Mouse (Mus musculus): ENCODE results near the gene Hand2.
A peak's percentile ranks its signal among the peaks of the same experiment; 100 is the strongest.

Hand2 gene

DNA sequence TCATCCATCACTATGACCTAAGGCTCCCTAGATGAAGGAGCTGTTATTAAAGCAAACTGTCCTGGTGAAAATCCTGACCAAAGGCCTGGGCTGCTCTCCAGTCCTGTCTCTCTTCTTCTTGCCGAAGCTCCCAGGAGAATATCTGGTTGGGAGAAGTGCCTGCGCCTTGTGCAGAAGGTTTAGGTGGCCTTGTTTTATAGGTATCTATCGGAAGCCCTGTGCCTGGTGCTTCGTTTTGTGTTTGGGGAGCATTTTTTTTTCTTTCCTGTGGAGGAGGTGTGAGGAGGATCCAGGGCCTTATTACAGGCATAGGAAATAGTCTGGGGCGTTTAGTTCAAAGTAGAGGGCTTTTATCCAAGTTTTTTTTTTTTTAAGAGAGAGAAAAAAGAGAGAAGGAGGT lies 3.9 kb downstream of the Hand2 start:
- DNase-seq (ENCODE audit: low spot score) = no peak

DNA sequence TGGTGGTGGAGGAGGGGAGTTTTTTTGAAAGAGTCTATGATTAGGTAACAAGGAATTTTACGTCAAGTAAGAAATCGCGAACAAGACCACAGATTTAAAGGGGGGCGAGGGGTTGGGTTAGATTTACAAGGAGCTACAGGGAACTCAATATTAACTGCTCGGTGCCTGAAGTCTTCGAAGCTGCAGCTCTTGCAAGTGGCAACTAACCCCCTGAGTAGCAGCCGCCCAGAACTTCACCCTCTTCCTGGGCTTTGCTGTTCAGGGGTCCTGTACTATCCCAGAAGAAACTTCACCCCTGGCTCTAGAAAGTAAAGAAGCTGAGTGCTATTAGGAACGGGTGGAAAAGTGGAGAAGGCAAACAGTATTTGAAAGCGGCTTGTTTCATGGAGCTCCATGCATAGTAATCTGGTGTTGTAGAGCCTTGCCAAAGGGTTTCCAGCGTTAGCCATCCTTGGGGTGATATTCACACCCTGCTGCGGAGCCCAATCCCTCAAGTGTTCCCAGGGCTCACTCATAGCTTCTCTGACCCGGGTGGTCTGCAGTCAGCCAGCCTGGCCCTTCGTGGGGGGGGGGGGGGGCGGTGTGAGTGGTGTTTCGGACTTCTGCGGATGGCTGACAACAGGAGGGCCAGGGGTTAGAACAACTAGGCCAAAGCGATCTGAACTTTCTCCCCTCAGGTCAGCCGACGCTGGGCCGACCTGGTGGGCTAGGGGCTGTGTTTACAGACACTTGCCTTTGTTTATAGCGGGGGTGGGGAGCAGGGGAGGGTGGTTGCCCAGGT lies 4.5 kb downstream of the Hand2 start:
- DNase-seq (ENCODE audit: low spot score) = no peak

DNA sequence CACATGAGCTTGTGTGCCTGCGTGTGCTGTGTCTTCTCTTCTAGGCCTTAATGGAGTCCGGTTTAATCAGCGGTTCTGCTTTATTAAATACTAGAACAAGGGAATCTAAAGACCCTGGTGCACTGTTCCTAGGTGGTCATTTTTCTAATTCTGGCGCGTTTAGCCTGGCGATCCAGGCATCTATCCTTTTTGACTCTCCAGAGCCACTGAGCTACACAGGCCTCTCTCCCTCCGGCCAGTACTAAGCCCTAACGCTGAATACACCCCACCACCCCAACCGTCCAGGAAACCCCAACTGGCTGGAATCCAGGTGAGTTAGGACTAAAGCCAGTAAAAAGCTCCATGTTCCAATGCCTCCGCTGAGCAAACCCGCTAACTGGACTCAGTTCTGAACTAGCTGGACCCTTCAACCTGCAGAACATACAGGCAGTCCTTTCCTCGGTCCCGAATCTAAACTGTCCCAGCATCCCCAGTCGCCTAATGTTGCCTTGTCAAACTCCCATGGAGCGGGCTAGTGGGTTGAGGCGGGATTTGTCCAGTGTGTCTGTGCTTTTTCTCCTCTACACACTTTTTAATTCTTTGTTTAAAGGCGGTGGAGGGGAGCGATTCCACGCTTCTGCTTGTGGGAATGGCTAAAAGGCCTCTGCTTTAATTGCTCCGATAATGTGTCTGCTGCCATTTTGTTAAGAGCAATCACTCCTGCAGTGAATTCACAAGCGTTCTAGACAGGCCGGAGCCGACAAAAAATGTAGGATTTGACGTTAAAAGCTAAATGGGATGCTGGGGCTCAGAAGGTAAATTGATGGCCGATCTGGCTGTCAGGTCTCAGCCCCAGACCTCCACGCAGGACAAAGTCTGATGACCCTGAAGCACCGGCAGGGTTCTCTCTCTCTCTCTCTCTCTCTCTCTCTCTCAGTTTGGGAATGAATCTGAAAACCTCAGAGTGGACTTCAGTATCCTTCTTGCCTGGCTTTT lies 5.6 kb downstream of the Hand2 start:
- DNase-seq (ENCODE audit: low spot score) = no peak

DNA sequence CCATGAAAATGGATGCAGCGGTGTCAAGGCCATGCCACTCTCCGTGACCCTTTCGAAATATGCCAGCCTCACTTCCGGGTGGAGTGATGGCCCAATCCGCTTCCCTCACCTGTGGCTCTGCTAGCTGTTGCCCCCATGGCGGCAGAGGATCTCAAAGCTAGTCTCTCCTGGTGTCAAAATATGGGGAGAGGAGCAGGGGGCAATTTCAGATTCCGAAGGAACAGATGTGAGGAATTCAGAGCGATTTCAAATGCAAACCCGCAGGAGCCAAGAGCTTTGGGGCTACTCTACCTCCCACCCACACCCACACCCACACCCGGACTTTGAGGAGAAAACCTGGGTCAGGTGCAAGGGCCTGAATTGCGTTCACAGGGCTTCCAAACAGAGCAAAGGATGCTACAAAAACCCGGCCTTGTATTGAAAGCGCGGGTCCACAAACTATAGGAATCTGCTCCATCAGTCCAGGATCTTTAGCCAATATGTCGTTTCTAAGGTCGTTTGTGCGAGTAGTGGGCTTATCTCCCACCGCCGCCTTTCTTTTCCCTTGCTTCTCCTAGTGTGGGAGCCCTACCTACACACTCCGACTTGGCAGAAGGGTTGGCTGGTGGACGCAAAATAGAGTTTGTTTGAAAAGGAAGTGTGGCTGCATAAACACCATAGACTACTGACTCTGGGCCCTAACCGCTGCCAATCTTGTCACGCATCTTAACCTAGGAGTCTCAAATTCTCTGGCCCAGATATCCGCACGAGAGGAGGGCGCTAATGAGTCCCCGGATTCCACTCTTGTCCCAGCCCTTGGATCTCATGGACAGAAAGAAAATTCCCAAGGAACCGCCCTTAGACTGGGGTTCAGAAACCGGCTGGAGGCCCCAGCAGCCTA lies 6.7 kb downstream of the Hand2 start:
- no peak for DNase-seq (ENCODE audit: low spot score)

DNA sequence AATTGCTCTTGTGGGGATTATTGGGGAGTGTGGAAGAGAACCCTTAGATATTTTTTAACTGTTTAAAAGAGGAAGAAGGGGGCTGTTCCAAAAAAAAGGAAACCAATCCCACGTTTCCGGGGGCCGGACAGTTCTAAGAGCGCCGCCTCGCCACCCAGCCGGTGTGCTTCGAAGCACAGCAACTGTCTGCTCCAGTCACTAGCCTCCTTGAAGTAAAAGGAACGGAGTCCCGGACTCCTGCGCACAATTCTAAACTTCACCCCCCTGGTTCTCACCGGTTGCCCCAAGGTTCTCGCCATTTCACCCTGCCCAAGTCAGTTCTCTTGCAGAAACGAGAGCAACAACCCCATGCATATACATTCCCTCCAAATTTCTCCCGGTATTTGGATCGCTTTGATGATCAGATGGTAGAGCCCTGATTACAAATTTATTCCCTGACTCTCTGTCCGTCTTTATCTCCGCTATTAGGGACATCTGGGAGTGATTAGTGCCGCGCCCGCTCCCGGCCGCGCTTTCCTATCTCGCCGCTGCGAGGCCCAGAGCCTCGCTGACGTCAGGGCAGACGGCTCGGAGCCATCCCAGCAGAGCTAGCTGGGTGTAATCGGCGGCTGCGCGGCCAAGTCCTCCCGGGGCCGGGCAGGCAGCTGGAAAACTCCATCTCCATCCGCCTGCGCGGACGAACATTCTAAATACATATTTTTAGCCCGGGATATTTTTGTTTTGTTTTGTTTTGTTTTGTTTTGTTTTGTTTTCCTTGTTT lies 7.6 kb downstream of the Hand2 start:
- DNase-seq (ENCODE audit: low spot score) = no peak

DNA sequence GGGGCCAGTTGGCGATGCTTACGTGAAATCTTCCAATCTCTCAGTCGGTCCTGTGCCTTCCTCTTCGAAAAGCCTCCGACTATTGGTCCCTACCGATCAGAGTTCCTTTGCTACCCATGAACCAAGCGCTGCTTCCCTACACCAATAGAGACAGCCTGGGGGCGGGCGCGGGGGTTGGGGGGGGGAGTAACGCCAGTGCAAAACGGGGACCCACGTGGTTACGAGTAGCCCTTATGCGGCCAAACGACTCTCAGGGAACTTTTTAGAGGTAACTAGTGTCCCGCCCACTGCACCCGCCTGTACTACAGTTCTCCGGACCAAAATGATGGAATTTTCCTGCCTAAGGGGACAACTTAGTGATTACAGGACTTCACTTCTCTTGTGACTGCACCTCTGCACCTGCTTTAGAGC lies 8.2 kb downstream of the Hand2 start:
- no peak for DNase-seq (ENCODE audit: low spot score)

DNA sequence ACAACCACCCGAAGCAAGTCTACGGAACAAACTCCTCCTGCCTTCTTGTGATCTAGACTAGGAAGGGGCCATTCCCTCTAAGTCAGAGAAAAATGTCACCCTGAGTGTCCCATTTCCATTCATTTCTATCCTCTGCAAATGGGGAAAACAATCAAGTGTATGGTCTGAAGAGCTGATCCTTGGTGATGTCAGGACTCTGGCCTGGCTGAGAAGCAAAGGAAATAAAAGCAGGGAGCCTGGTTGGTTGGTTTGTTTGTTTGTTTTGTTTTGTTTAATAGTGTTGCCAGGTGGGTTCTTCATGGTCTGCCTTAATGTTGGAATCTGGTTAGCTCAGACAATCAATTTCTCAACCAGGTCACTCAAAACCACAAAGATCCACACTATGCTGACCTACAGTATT lies 9.3 kb downstream of the Hand2 start:
- no peak for DNase-seq (ENCODE audit: low spot score)

DNA sequence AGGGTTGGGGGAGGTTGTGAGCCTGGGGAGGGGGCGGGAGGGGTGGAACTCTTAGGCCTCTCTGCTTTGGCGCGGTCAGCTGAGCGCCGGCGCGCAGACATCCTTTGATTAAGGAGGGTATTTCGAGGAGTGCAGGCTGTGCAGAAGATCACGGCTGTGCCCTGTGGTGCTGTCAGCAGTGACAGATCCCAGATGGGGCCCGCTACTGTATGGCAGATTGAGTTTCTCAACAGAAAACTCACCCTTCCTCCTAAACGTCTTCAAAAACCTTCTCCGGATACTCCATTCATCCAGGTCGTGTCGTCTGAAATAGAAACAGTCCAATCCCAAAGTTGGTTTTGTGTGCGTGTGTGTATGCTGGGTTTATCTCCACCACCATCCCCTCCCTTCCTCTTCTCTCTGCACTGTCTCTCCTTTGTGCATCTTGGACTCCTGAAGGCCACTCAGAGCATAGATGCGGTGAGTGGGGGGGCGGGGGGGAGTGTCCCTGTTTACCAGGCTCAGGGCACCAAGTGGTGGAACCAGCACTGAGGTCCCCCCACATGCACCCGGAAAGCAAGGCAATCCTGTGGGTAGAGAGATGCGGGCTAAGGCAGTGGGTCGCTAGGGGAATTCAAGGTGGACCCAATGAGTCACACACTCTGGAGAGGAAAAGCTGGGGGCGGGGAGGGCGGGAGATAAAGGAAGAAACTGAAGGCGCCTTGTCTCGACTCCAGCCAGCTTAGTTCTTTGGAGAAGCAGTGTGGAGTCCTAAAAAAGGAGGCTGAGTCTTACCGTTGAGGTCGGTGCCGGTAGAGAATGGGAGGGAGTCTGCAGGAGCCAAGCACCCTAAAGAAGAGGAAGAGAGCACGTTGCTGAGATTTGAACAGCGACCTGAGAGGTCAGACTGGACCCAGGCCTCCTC lies 11.2 kb downstream of the Hand2 start:
- DNase-seq (ENCODE audit: low spot score) = peak; percentile 35

DNA sequence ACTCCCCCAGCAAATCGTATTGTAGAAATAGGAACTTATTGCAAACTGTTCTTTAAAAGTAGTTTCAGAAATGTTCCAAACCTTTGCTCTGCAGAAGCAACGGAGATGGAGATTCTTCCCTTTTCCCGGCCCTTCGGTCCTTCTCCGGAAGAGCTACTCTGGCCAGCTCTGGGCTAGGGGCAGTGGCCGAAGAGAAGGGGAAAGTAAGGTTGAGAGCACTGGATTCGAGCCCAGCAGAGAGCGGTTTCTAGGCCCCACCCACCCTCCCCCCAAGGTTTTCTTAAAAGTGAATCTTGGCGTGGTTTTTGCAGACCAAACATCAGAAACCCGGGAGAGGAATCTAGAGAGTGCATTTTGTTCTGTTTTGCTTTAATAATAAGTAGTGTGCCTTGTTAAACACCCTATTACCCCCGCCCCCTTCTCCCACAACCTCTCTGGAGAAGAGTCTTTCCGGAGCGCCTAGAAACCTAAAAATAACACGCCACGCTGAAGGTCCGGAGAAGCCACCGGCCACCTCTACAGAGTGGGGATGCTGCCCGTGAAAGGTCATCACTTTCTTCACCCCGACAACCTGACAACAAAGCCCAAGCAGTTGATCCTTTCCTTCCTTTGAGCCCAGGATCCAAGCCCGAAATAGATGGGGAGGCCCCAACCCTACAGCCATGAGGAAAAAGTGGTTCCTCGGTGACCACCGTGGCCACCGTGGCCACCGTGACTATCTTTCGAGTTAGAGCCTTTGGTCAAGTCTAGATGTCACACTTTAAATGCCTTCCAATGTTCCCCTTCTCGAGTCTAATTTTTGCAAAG lies 12.1 kb downstream of the Hand2 start:
- DNase-seq (ENCODE audit: low spot score) = no peak

DNA sequence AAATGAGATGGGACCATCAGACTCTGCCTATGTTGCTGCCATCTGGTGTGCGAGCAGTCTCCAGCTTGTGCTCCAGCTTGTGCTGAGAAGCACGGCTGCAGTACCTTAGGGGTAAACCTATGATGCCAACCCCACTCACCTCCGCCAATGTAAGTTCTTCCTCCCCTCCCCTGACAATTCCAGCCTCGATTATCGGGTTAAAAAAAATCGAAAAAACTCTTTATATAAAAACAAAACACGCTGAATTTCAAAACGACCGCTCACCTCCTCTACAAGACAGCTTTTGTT lies 12.6 kb downstream of the Hand2 start:
- no peak for DNase-seq (ENCODE audit: low spot score)

DNA sequence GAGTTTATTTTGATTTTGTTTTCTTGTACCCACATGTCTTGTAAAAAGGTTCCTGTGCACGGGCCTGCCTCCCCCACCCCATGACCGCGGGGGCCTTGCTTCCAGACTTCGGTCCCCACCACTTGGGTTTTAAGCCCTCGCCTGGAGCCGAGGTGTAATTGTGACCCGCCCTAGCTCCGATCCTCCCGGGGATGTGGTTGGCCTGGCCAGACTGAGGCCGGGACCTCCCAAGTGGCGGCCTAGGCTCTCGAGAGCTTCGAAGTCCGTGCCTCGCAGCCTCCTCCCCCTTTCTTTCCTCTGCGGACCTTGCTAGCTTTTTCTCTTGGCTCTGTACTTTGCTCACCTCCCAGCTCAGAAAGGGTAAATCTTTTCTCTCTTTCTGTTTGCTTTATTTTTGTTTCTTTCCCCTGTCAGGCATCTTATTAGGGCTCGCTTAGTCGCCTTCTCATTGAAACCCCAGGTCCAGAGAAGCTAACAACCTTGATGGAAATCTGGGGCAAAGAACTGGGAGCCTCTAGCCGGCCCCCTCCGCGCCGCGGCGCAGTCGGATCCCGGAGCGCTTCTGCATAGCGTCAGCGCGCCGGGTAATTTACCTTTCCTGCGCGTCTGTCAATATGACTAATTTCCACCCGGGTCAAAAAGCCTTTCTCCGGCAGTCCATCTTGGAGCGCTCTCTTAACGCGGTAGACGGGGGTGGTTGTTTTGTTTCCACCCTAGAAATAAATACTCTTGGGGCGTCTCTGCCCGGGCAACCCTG lies 13.2 kb downstream of the Hand2 start:
- no peak for DNase-seq (ENCODE audit: low spot score)

DNA sequence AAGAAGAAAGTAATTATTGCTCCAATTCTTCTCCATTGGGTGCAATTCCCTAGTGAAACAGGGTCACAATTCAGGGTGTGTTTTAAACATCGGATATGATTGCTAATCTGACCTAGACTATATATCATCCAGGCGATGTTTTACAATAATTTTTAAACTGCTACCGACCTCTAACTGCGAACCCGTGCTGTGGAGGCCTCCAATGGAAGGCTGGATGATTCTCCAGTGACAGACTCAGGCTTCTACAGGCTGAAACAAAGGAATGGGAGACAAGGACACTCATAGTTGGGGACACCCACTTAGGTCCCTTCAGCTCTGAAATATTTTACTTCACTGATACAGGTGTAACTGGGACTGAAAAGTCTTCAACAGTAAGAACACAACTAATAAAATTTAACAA lies 13.9 kb downstream of the Hand2 start:
- DNase-seq (ENCODE audit: low spot score) = no peak

DNA sequence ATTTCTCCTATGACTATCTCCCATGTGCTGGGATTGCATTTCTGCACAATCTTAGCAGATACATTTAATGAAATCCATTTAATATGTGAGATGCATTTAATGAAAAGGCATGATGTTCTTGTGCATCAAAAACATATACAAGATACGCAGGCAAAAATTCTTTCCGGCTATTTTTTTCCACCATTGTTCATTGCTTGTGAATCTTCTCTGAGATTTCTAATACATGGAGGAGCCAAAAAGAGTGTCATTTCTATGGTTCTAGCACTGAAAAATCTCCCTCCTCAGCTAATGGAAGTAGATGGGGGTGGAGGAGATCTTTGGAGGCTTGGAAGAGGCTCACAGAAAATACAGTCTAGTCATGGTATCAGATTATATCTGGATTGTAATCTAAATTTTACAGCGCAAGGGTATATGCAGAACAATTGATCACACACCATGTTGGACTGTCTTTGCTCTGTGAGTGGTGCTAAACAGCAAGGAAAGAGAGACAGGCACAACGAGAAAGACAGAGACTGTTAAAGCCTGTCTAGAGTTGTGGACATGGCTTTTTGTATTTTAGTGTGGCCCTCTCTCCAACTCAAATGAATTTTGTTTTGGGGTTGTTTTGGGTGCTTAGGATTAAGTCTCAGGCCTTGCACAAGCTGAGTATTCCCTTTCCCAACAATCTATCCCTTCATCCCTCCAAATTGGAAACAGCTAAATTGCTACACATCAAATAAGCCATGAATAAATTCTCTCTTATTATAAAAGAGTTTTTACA lies 16.7 kb downstream of the Hand2 start:
- no peak for DNase-seq (ENCODE audit: low spot score)

DNA sequence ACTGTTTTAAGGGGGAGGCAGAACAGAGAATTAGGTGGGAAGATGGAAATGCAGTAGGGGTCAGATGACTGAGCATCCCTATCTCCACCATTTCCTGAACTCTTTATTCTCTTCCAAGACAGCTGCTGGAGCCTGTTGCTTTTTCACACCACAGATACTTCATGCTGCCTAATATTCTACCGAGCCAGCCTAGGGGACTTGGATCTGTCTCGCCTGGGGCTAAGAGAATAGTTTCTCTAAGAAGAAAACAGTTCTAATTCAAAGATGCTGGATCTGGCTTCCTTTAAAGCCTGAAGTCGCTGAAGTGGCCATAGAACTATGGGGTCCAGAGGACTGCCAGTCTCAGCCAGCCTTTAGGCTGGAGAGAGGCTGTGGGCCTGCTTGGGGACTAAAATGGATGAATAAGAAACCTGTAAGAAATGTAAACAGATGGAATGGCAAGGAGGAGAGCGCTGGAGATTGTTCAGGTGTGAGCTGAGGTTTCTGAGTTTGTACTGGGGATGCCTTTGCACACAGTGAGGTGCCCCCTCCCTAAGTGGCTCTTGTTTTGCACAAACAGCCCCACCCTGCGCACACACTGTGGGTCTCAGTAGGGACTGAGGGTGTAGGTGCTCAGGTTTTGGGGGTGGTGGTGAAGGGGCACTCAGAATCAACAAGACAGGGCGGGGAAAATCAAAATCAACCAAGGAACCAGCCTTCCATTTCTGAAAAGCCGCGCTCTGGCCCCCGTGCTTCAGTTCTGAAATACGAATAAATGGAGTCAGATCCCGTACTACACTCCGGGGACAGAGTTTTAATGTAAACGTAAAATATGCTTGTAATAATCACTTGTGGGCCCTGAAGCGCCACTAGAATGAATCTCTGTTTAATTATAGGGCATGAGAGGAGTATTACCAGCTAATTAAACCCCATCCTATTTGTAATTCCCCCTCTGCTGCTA lies 19.2 kb downstream of the Hand2 start:
- DNase-seq (ENCODE audit: low spot score) = no peak

DNA sequence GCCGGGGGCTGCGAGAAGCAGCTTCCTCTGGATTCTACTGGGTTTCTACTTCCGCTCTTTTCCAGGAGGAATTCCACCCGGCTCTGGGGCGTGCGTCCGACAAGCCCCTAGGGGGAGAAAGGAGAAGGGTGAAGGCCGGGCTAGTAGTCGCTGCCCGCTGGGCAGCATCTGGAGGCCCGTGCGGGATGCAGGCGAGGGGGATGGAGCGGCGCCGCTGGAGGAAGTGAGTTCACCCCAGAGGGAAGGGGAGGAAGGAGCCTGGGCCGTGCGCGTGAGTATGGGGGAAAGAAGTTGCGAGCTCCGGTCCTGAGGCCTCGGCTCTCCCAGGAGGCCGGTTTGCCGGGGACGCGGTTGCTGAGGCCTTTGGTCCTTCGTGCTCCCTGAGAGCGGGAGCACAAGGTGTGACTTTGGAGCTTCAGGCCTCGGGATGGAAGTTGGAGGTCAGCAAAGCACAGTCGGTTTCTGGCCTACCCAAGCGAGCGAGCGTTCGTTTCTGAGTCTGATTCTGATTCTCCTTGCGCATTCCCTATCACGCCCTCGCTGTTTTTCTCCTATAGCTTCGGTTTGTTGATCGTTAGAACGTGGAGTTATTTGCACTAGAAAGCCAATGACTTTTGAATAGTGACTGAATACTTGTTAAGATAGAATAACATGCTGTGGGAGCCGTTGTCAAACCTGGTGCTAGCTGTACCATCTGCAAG lies 20.2 kb downstream of the Hand2 start:
- DNase-seq (ENCODE audit: low spot score) = no peak

DNA sequence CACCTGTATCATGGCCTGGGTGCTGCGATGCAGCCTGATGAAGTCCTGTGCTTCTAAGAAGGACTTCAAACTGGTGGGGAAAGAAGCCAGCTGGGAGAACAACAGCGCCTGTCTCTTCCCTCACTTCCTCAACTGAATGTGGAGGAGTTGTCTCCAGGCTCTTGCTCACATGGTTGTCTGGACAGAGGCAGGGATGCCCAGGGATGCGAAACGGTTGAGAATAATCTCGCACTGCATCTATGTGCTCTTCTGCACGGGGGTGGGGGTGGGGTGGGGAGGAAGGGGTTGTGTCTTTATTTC lies 20.7 kb downstream of the Hand2 start:
- no peak for DNase-seq (ENCODE audit: low spot score)
